Mouse (Mus musculus) heart, adult 2 months (tissue): ENCODE data around the gene Qtrt2. TPM values are rescaled to one million over a fixed set of nuclear protein-coding genes. Genes with fewer than 3 reads are reported as not detected.

Experiments
- DNase-seq, 2 experiments: peaks; one replicate each; pipeline ENCODE4 v3.0.0; 2021
- H3K27ac ChIP-seq: fragments of 200-600 bp; 2 replicates; pipeline ENCODE4 v1.8.1; 2022
- H3K27me3 ChIP-seq: fragments of 200-500 bp; 2 replicates; pipeline ENCODE4 v1.6.1; 2012; ENCODE audit warnings: mild to moderate bottlenecking, low read length, inconsistent platforms, mixed read lengths; ENCODE audit not compliant: control insufficient read depth, insufficient read depth
- H3K36me3 ChIP-seq: fragments of 200-500 bp; 2 replicates; pipeline ENCODE4 v1.6.1; 2012; ENCODE audit warnings: low read length, inconsistent platforms; ENCODE audit not compliant: control insufficient read depth, insufficient read depth
- H3K4me1 ChIP-seq: fragments of 200-500 bp; 2 replicates; pipeline ENCODE4 v1.6.1; 2011; ENCODE audit warnings: low read length; ENCODE audit not compliant: control insufficient read depth, insufficient read depth
- H3K4me3 ChIP-seq: fragments of 200-600 bp; 2 replicates; pipeline ENCODE4 v1.8.1; 2022
- H3K79me2 ChIP-seq: fragments of 200-500 bp; replicated peaks from 2 replicates; pipeline ENCODE4 v1.6.1; 2012; ENCODE audit warnings: mild to moderate bottlenecking, inconsistent platforms, low read length, moderate library complexity, mixed read lengths; ENCODE audit not compliant: control insufficient read depth, insufficient read depth
- H3K9ac ChIP-seq: fragments of 200-500 bp; 2 replicates; pipeline ENCODE4 v1.6.1; 2012; ENCODE audit warnings: low read depth, mild to moderate bottlenecking, control low read depth, inconsistent platforms, low read length, mixed read lengths
- CTCF ChIP-seq: fragments of 200-600 bp; IDR thresholded peaks from 2 replicates; pipeline ENCODE4 v1.8.1; 2022; ENCODE audit warnings: antibody characterized with exemption, mild to moderate bottlenecking, moderate library complexity
- EP300 ChIP-seq: fragments of 200-500 bp; IDR thresholded peaks from 2 replicates; pipeline ENCODE4 v1.6.1; 2011; ENCODE audit warnings: low read depth, low read length, control low read depth; ENCODE audit not compliant: insufficient read depth
- POLR2A ChIP-seq: fragments of 200-500 bp; IDR thresholded peaks from 2 replicates; pipeline ENCODE4 v1.6.1; 2011; ENCODE audit warnings: mild to moderate bottlenecking, low read depth, low read length, control low read depth; ENCODE audit not compliant: insufficient read depth
- WGBS: fragments of 180-500 bp; shearing (Covaris S2); methylation state at CpG from one replicate; pipeline ENCODE4 v1.1.7; 2018; 5-methylcytosine and 5-hydroxymethylcytosine counted together
- intact Hi-C: fragments of 180-260 bp; cut with DNase I; formaldehyde crosslinking; loops from one replicate; pipeline ENCODE4 v1.15.1; 2025
- polyA plus RNA-seq: library from polyadenylated mRNA; depleted of rRNA; stranded (reverse); fragments of >200 nt; gene quantifications from 2 replicates; pipeline ENCODE4 v1.2.3, GENCODE M21; 2012
- total RNA-seq, 2 experiments: library from RNA; stranded (reverse); gene quantifications; 2 replicates each; pipeline ENCODE4 v1.2.3; 2021

Gene Qtrt2
- total and polyA plus RNA-seq, 3 experiments: 12.6 to 14.3 (median 13.0) TPM

- H3K79me2 ChIP-seq: no peaks in the 10 kb centered on the region
- no peaks in the 10 kb centered on the region for H3K27me3 ChIP-seq
- no peak for TF ChIP-seq CTCF
- TF ChIP-seq POLR2A: no peak
- TF ChIP-seq EP300: no peak
- intact Hi-C loops: no loop called here
- no peak overlapping the region for H3K4me3 ChIP-seq
- H3K4me1 ChIP-seq: no peaks in the 10 kb centered on the region; the same call in 1 of the 2 replicates
- H3K9ac ChIP-seq: no peak overlapping the region
- WGBS: 71% methylated on average over 3 of the region's 3 CpGs
- no peak overlapping the region for H3K27ac ChIP-seq
- H3K36me3 ChIP-seq: no peaks in the 10 kb centered on the region
- no peak for DNase-seq
Observed at GRCm38 (mm10) chr16:43970426-43970825, 43.8 kb upstream of the Qtrt2 start.

- Histone ChIP-seq H3K27ac (no peak overlapping the region), H3K9ac (no peak overlapping the region), H3K27me3 (no peaks in the 10 kb centered on the region), H3K79me2 (no peaks in the 10 kb centered on the region), H3K4me3 (no peak overlapping the region), H3K4me1 (no peaks in the 10 kb centered on the region; the same call in 1 of the 2 replicates), H3K36me3 (no peaks in the 10 kb centered on the region)
- TF ChIP-seq CTCF (no peak), EP300 (no peak), POLR2A (no peak)
- DNase-seq: no peak
- intact Hi-C loops: no loop called here
- WGBS: 80% methylated on average over 13 of the region's 13 CpGs
Observed at GRCm38 (mm10) chr16:43965781-43966389, 39.3 kb upstream of the Qtrt2 start.

GRCm38 (mm10) chr16:43963780-43964179 lies 37.2 kb upstream of the Qtrt2 start:
- DNase-seq: no peak
- H3K4me1 ChIP-seq: no peaks in the 10 kb centered on the region; the same call in 1 of the 2 replicates

GRCm38 (mm10) chr16:43963291-43963690 lies 36.7 kb upstream of the Qtrt2 start:
- Histone ChIP-seq H3K36me3 (no peaks in the 10 kb centered on the region), H3K27me3 (no peaks in the 10 kb centered on the region), H3K79me2 (no peaks in the 10 kb centered on the region), H3K9ac (no peak overlapping the region), H3K27ac (no peak overlapping the region), H3K4me3 (no peak overlapping the region), H3K4me1 (no peaks in the 10 kb centered on the region; the same call in 1 of the 2 replicates)
- WGBS: 91% methylated on average over 9 of the region's 9 CpGs
- intact Hi-C loops: no loop called here
- no peak for DNase-seq
- TF ChIP-seq EP300: no peak
- no peak for TF ChIP-seq CTCF
- TF ChIP-seq POLR2A: no peak

More at GRCm38 (mm10) chr16:43963780-43964179, 37.2 kb upstream of the Qtrt2 start:
- intact Hi-C loops: no loop called here
- Histone ChIP-seq H3K36me3 (no peaks in the 10 kb centered on the region), H3K27ac (no peak overlapping the region), H3K4me3 (no peak overlapping the region), H3K79me2 (no peaks in the 10 kb centered on the region), H3K27me3 (no peaks in the 10 kb centered on the region), H3K9ac (no peak overlapping the region)
- 91% methylated on average over 3 of the region's 3 CpGs for WGBS
- TF ChIP-seq CTCF (no peak), POLR2A (no peak)

GRCm38 (mm10) chr16:43958038-43958437 lies 31.4 kb upstream of the Qtrt2 start:
- no peak overlapping the region for H3K4me3 ChIP-seq
- no peaks in the 10 kb centered on the region for H3K27me3 ChIP-seq
- WGBS: 87% methylated on average over 4 of the region's 4 CpGs
- H3K4me1 ChIP-seq: no peaks in the 10 kb centered on the region
- H3K27ac ChIP-seq: no peak overlapping the region
- H3K79me2 ChIP-seq: no peaks in the 10 kb centered on the region
- H3K9ac ChIP-seq: no peak overlapping the region
- TF ChIP-seq EP300: no peak
- no peak for TF ChIP-seq POLR2A
- no peak for TF ChIP-seq CTCF
- no peaks in the 10 kb centered on the region for H3K36me3 ChIP-seq
- intact Hi-C loops: no loop called here
- no peak for DNase-seq

GRCm38 (mm10) chr16:43954913-43955312 lies 28.3 kb upstream of the Qtrt2 start:
- no peaks in the 10 kb centered on the region for H3K79me2 ChIP-seq
- H3K4me1 ChIP-seq: no peaks in the 10 kb centered on the region
- no peak for DNase-seq
- no peak overlapping the region for H3K4me3 ChIP-seq
- intact Hi-C loops: no loop called here
- no peak overlapping the region for H3K9ac ChIP-seq
- no peaks in the 10 kb centered on the region for H3K36me3 ChIP-seq
- H3K27ac ChIP-seq: no peak overlapping the region
- H3K27me3 ChIP-seq: no peaks in the 10 kb centered on the region
- no peak for TF ChIP-seq POLR2A
- no peak for TF ChIP-seq CTCF
- no peak for TF ChIP-seq EP300
- WGBS: 55% methylated on average over 6 of the region's 6 CpGs
